Mouse (Mus musculus) left cerebral cortex, adult 2 months (tissue): ENCODE data around the gene Lpar5. TPM values are rescaled to one million over a fixed set of nuclear protein-coding genes. Genes with fewer than 3 reads are reported as not detected.
"Not testable (repeated sequence)": the region's sequence is repeated elsewhere in the genome, so short reads cannot be mapped to it uniquely, and the experiment has no call there.

ENCODE experiments used
- DNase-seq, 2 experiments: peaks; one replicate each; pipeline ENCODE4 v3.0.0; 2021 to 2022; ENCODE audit warnings: low spot score in 2 of 2, mixed read lengths in 1 of 2; ENCODE audit errors: extremely low spot score in 1 of 2
- H3K27ac ChIP-seq: fragments of 200-600 bp; 2 replicates; pipeline ENCODE4 v1.8.1; 2022
- H3K4me3 ChIP-seq: fragments of 200-600 bp; 2 replicates; pipeline ENCODE4 v1.8.1; 2022
- CTCF ChIP-seq: fragments of 200-600 bp; IDR thresholded peaks from 2 replicates; pipeline ENCODE4 v1.8.1; 2022; ENCODE audit warnings: antibody characterized with exemption, mild to moderate bottlenecking, moderate library complexity
- intact Hi-C: fragments of 180-260 bp; cut with DNase I; formaldehyde crosslinking; loops from one replicate; pipeline ENCODE4 v1.15.1; 2025
- total RNA-seq, 2 experiments: library from RNA; stranded (reverse); gene quantifications; 2 replicates each; pipeline ENCODE4 v1.2.3; 2021

Lpar5 gene
- total RNA-seq, 2 experiments from 2014 or later = 0.50 to 0.68 TPM

DNA sequence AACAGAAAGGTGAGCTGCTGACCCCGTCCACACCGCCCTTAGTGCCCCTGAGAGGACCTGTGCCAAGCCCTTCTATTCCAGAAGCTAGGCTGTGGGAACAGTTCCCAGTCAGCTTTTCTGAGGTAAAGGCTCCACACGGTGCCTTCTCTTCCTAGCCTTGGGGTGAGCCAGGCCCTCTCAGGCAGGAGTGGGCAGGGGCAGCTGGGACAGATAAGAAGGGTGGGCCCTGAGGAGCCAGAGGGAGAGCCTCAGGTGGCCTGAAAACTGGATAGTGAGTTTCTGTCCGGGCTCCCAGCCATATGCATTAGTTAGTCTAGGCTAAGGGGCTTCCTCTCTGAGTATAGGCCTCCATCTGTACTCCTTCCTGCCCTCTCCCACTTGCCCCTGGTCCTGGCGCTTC is 5.2 kb upstream of the Lpar5 start:
- Histone ChIP-seq H3K27ac (no peak overlapping the region), H3K4me3 (no peak overlapping the region)
- no peak for DNase-seq
- intact Hi-C loops = no loop called here
- TF ChIP-seq CTCF = no peak

DNA sequence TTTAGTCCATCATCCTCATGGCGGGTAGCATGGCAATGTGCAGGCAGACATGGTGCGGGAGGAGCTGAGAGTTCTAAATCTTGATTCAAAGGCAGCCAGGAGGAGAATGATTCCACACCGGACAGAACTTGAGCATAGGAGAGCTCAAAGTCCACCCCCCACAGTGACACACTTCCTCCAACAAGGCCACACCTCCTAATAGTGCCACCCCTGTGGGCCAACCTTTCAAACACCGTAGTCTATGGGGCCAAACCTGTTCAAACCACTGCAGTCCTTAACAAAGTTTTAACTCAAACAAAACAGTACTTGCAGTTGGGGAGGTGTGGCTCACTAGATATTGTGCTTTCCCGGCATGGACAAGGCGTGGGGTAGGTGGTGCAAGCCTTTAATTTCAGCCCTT is 3.8 kb upstream of the Lpar5 start:
- Histone ChIP-seq H3K4me3 (no peak overlapping the region), H3K27ac (no peak overlapping the region)
- intact Hi-C loops = no loop called here
- no peak for DNase-seq
- no peak for TF ChIP-seq CTCF

- DNase-seq, H3K4me3 ChIP-seq, intact Hi-C loops, H3K27ac ChIP-seq: not testable (repeated sequence)
Observed at GRCm38 (mm10) chr6:125065223-125065622, 2.5 kb upstream of the Lpar5 start.

- H3K27ac ChIP-seq = peak overlapping the region; percentile 18; the same call in 1 of the 2 replicates
- no peak overlapping the region for H3K4me3 ChIP-seq
- no peak for DNase-seq
- intact Hi-C loops = no loop called here
- no peak for TF ChIP-seq CTCF
Observed at GRCm38 (mm10) chr6:125071170-125071895, 3.6 kb downstream of the Lpar5 start.

- peak overlapping the region; percentile 18; the same call in 1 of the 2 replicates for H3K27ac ChIP-seq
- intact Hi-C loops = no loop called here
- TF ChIP-seq CTCF = no peak
- peak; percentile 44 to 47 for DNase-seq
- H3K4me3 ChIP-seq = no peak overlapping the region
Observed at GRCm38 (mm10) chr6:125071896-125072279, 4.2 kb downstream of the Lpar5 start.

- intact Hi-C loops = no loop called here
- TF ChIP-seq CTCF = no peak
- H3K4me3 ChIP-seq = no peak overlapping the region
- no peak overlapping the region for H3K27ac ChIP-seq
- DNase-seq = no peak
Observed at GRCm38 (mm10) chr6:125073825-125074224, 6.1 kb downstream of the Lpar5 start.

- Histone ChIP-seq H3K27ac (peak overlapping the region; percentile 24; the same call in 1 of the 2 replicates), H3K4me3 (peak overlapping the region; percentile 35)
- no peak for DNase-seq
- intact Hi-C loops = loop anchor here (5.0 kb wide), 2 partner anchors 179 to 224 kb away; partner anchors contain the start of gene P3h3
- no peak for TF ChIP-seq CTCF
Observed at GRCm38 (mm10) chr6:125081394-125081793, 13.7 kb downstream of the Lpar5 start.

- peak; percentile 74 to 80 for DNase-seq
- Histone ChIP-seq H3K27ac (no peak overlapping the region; the same call in 1 of the 2 replicates), H3K4me3 (peak overlapping the region; percentile 35)
- TF ChIP-seq CTCF = peak; percentile 86
- intact Hi-C loops = loop anchor here (5.0 kb wide), 2 partner anchors 180 to 225 kb away; partner anchors contain the start of gene P3h3
Observed at GRCm38 (mm10) chr6:125081797-125082560, 14.3 kb downstream of the Lpar5 start.

- intact Hi-C loops = loop anchor here (5.0 kb wide), 2 partner anchors 181 to 226 kb away; partner anchors contain the start of gene P3h3
- H3K27ac ChIP-seq = no peak overlapping the region
Observed at GRCm38 (mm10) chr6:125082801-125083386, 15.2 kb downstream of the Lpar5 start.

DNA sequence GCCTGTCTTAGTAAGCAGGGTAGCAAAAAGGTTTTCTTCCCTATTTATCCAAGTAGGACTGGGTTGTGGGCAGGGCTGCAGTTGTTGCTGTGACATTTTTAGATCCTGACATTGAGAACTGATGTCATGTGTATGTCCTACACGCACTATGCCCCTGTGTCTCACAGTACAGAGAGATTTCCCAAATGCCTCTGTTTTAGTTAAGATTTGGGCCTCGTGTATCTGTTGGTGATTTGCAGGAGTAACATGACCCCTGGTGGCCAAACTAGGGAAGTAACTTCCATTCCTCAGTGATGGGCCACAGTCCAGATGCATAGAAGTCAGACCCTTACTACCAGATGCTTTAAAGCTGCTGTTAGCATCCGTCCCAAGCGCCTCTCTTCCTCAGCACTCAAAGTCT is 16.7 kb downstream of the Lpar5 start:
- intact Hi-C loops = loop anchor here (1.0 to 5.0 kb wide), 3 partner anchors 38 to 227 kb away; partner anchors contain the start of gene P3h3
- no peak overlapping the region for H3K4me3 ChIP-seq
- H3K27ac ChIP-seq = no peak overlapping the region
- peak; percentile 57 to 70 for DNase-seq
- TF ChIP-seq CTCF = peak; percentile 87

More at GRCm38 (mm10) chr6:125082801-125083386, 15.2 kb downstream of the Lpar5 start:
- no peak for TF ChIP-seq CTCF
- DNase-seq = no peak
- H3K4me3 ChIP-seq = no peak overlapping the region

GRCm38 (mm10) chr6:125087937-125088336 is 20.2 kb downstream of the Lpar5 start:
- intact Hi-C loops = loop anchor here (5.0 kb wide), 2 partner anchors 156 to 171 kb away; partner anchors contain the start of gene Mlf2
- Histone ChIP-seq H3K4me3 (no peak overlapping the region), H3K27ac (peak overlapping the region; percentile 96; the same call in 1 of the 2 replicates)
- DNase-seq = no peak
- TF ChIP-seq CTCF = no peak
